20 mouse cellular contexts compared by ENCODE assay signal in the genomic region with DNA sequence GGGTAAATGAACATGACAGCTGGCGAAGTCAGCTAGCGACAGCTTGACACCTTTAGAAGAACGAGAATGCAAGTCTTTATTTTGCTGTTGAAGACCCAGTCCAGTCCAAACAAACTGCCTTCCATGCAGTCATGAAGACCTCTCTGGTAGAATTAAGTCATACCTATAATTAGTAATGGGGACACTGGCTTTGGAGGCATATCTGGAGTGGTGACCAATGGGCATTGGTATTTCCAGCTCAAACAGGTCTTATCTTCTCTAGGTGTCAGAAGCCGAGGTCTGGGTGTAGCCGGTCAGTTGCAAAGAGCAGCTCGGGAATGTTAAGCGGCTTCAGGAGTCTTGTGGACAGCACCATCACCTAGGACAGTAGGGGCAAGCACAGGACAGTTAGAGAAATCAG. TPM values are rescaled to one million over a fixed set of nuclear protein-coding genes. Genes with fewer than 3 reads are reported as not detected.
DNase-seq lines count a peak whose midpoint lies in the region; ATAC-seq lines count a peak whose summit lies in the region.
"Had no signal": no experiment of that assay in that cellular context is flagged by ENCODE, and none has a peak within 500 bp of the region (broad histone marks: within the 10 kb centered on the region; RNA-seq: fewer than 3 reads in every experiment).

No protein-coding gene starts in this region.

- H3K27me3 ChIP-seq in kidney, embryonic 14.5 days (ENCODE audit: control insufficient read depth, insufficient read depth, low read length): no peaks in the 10 kb centered on the region
- H3K27me3 ChIP-seq in embryonic facial prominence, embryonic 14.5 days (replicated peaks; ENCODE audit: control insufficient read depth, insufficient read depth, low read length): no peaks in the 10 kb centered on the region
- no peaks in the 10 kb centered on the region for H3K27me3 ChIP-seq in heart, embryonic 11.5 days (ENCODE audit: control insufficient read depth, insufficient read depth, low read length)
- H3K27me3 ChIP-seq in limb, embryonic 10.5 days (ENCODE audit: low read depth, poor library complexity, severe bottlenecking): no peaks in the 10 kb centered on the region
- H3K27me3 ChIP-seq: hindbrain, embryonic 15.5 days; liver, embryonic 15.5 days; midbrain, embryonic 13.5 days had no signal

- no peak overlapping the region for H3K4me2 ChIP-seq in kidney, embryonic 14.5 days (replicated peaks; ENCODE audit: low read depth, low read length)
- no peak overlapping the region for H3K4me2 ChIP-seq in embryonic facial prominence, embryonic 14.5 days (ENCODE audit: low read depth, low read length)
- H3K4me2 ChIP-seq in heart, embryonic 11.5 days: peak overlapping the region; percentile 10
- H3K4me2 ChIP-seq: hindbrain, embryonic 15.5 days; liver, embryonic 15.5 days; midbrain, embryonic 13.5 days had no signal

- H3K36me3 ChIP-seq in kidney, embryonic 14.5 days (ENCODE audit: control insufficient read depth, insufficient read depth, low read length): no peaks in the 10 kb centered on the region
- no peaks in the 10 kb centered on the region for H3K36me3 ChIP-seq in embryonic facial prominence, embryonic 14.5 days (ENCODE audit: control insufficient read depth, insufficient read depth, low read length)
- H3K36me3 ChIP-seq in heart, embryonic 11.5 days (ENCODE audit: control insufficient read depth, insufficient read depth, low read length): no peaks in the 10 kb centered on the region
- peaks cover 8% of the 10 kb centered on the region; the same call in 1 of the 2 replicates for H3K36me3 ChIP-seq in limb, embryonic 10.5 days
- H3K36me3 ChIP-seq: hindbrain, embryonic 15.5 days; liver, embryonic 15.5 days had no signal

- DNase-seq in kidney, adult 18-20 months: no peak
- no peak for DNase-seq in embryonic facial prominence, embryonic 14.5 days (ENCODE audit: low spot score)
- no peak for DNase-seq in limb, embryonic 10.5 days (ENCODE audit: low spot score)
- DNase-seq in thymus, postnatal 4 days: no peak
- DNase-seq: cerebellum, adult 9-11 months; forebrain, postnatal 0 days; gastrocnemius, postnatal 25 days; kidney, postnatal 25 days; left cerebral cortex, postnatal 4 days; lung, postnatal 14 days; right cerebral cortex, adult 18-20 months; spleen, adult 18-20 months had no signal

- 83% methylated on average over 7 of the region's 7 CpGs for WGBS in kidney, embryonic 14.5 days
- 87% methylated on average over 7 of the region's 7 CpGs for WGBS in embryonic facial prominence, embryonic 14.5 days
- WGBS in heart, embryonic 11.5 days (ENCODE audit: insufficient replicate concordance): 20% methylated on average over 7 of the region's 7 CpGs
- WGBS in limb, embryonic 10.5 days: 85% methylated on average over 7 of the region's 7 CpGs

- H3K27ac ChIP-seq in kidney, embryonic 14.5 days (ENCODE audit: low read depth, low read length): peak overlapping the region; percentile 37; the same call in 1 of the 2 replicates
- 0 out of 2 replicates have a peak overlapping the region, but pooled peaks have one; percentile 24 for H3K27ac ChIP-seq in embryonic facial prominence, embryonic 14.5 days (replicated peaks; ENCODE audit: low read depth, low read length)
- peak overlapping the region; percentile 93 for H3K27ac ChIP-seq in heart, embryonic 11.5 days (ENCODE audit: low read depth, low read length)
- peak overlapping the region; percentile 72 for H3K27ac ChIP-seq in limb, embryonic 10.5 days
- H3K27ac ChIP-seq: hindbrain, embryonic 15.5 days; liver, embryonic 15.5 days; midbrain, embryonic 13.5 days had no signal

- H3K4me1 ChIP-seq in kidney, embryonic 14.5 days (ENCODE audit: control insufficient read depth, insufficient read depth, low read length): peaks cover 30% of the 10 kb centered on the region
- peaks cover 34% of the 10 kb centered on the region for H3K4me1 ChIP-seq in embryonic facial prominence, embryonic 14.5 days (ENCODE audit: control insufficient read depth, insufficient read depth, low read length)
- peaks cover 50% of the 10 kb centered on the region for H3K4me1 ChIP-seq in heart, embryonic 11.5 days (ENCODE audit: control insufficient read depth, insufficient read depth, low read length)
- H3K4me1 ChIP-seq in limb, embryonic 10.5 days: peaks cover 70% of the 10 kb centered on the region
- H3K4me1 ChIP-seq: hindbrain, embryonic 15.5 days; liver, embryonic 15.5 days; midbrain, embryonic 13.5 days had no signal

- no peaks in the 10 kb centered on the region for H3K9me3 ChIP-seq in kidney, embryonic 14.5 days (ENCODE audit: control insufficient read depth, low read length)
- H3K9me3 ChIP-seq in embryonic facial prominence, embryonic 14.5 days (ENCODE audit: control insufficient read depth, low read length): no peaks in the 10 kb centered on the region
- H3K9me3 ChIP-seq in heart, embryonic 11.5 days (replicated peaks; ENCODE audit: control insufficient read depth, low read length): no peaks in the 10 kb centered on the region; the same call in 1 of the 2 replicates
- H3K9me3 ChIP-seq in limb, embryonic 10.5 days (replicated peaks): no peaks in the 10 kb centered on the region
- H3K9me3 ChIP-seq: hindbrain, embryonic 15.5 days; liver, embryonic 15.5 days had no signal

- no peak overlapping the region for H3K4me3 ChIP-seq in kidney, embryonic 14.5 days (ENCODE audit: low read length)
- no peak overlapping the region for H3K4me3 ChIP-seq in embryonic facial prominence, embryonic 14.5 days (ENCODE audit: low read depth, low read length)
- H3K4me3 ChIP-seq in heart, embryonic 11.5 days (ENCODE audit: low read depth, low read length): no peak overlapping the region
- H3K4me3 ChIP-seq in limb, embryonic 10.5 days: no peak overlapping the region
- H3K4me3 ChIP-seq: erythroblast, embryonic 14.5 days; hindbrain, embryonic 15.5 days; liver, embryonic 15.5 days; midbrain, embryonic 13.5 days had no signal

- H3K9ac ChIP-seq in kidney, embryonic 14.5 days (ENCODE audit: low read depth, low read length): no peak overlapping the region
- H3K9ac ChIP-seq in embryonic facial prominence, embryonic 14.5 days (ENCODE audit: low read depth, low read length): no peak overlapping the region
- peak overlapping the region; percentile 43; the same call in 1 of the 2 replicates for H3K9ac ChIP-seq in heart, embryonic 11.5 days (ENCODE audit: low read depth, low read length)
- H3K9ac ChIP-seq: forebrain, postnatal 0 days; hindbrain, embryonic 15.5 days; liver, embryonic 15.5 days; midbrain, embryonic 13.5 days had no signal

- ATAC-seq in kidney, embryonic 14.5 days (ENCODE audit: low FRiP score, low TSS enrichment): no peak
- ATAC-seq in embryonic facial prominence, embryonic 14.5 days (ENCODE audit: low read depth): no peak
- peak; percentile 44; the same call in 1 of the 2 replicates for ATAC-seq in heart, embryonic 11.5 days (replicated peaks; ENCODE audit: insufficient number of reproducible peaks, low FRiP score, low TSS enrichment)
- ATAC-seq in cerebellum, adult (ENCODE audit: insufficient number of reproducible peaks, low FRiP score, low TSS enrichment): no peak
- ATAC-seq: CD4-positive, CD25-positive, alpha-beta regulatory T cell, adult 4 months; forebrain, postnatal 0 days; midbrain, embryonic 13.5 days had no signal

RNA-seq across cellular contexts. Expression of a gene that starts 11.0 kb away (rescaled TPM):
- 36.4 and 44.7 TPM in 2 replicates for polyA plus RNA-seq in kidney, embryonic 14.5 days (2014; fragmentation: Nextera tagmentation; extraction: Ambion mirVana)
- 62.9 and 75.4 TPM in 2 replicates for polyA plus RNA-seq in embryonic facial prominence, embryonic 14.5 days (2014; fragmentation: Nextera tagmentation; extraction: Ambion mirVana)
- polyA plus RNA-seq in heart, embryonic 11.5 days (2014; fragmentation: Nextera tagmentation; extraction: Ambion mirVana): 75.9 and 87.0 TPM in 2 replicates
- polyA plus RNA-seq in limb, embryonic 10.5 days (2016; fragmentation: Nextera tagmentation; extraction: Ambion mirVana): 40.7 and 91.2 TPM in 2 replicates
- polyA plus RNA-seq: erythroblast, embryonic 14.5 days had no signal

Comparison
In these comparisons a context has a peak if more than half of its experiments do, and no peak if none do; other contexts are left out.
1. H3K27ac ChIP-seq: peak in every context shown above with its lines; median percentile 93 in heart, embryonic 11.5 days; 72 in limb, embryonic 10.5 days; 37 in kidney, embryonic 14.5 days; 24 in embryonic facial prominence, embryonic 14.5 days.